Mouse (Mus musculus) CD8-positive naive resting alpha-beta T cell, adult 2 months (primary cell): Measurements from ENCODE around the gene Smim24.

ENCODE experiments used
- DNase-seq, 2 experiments: peaks; one replicate each; pipeline ENCODE4 v3.0.0; 2022; ENCODE audit warnings: low read depth in 2 of 2, low spot score in 2 of 2

Smim24 gene

DNA sequence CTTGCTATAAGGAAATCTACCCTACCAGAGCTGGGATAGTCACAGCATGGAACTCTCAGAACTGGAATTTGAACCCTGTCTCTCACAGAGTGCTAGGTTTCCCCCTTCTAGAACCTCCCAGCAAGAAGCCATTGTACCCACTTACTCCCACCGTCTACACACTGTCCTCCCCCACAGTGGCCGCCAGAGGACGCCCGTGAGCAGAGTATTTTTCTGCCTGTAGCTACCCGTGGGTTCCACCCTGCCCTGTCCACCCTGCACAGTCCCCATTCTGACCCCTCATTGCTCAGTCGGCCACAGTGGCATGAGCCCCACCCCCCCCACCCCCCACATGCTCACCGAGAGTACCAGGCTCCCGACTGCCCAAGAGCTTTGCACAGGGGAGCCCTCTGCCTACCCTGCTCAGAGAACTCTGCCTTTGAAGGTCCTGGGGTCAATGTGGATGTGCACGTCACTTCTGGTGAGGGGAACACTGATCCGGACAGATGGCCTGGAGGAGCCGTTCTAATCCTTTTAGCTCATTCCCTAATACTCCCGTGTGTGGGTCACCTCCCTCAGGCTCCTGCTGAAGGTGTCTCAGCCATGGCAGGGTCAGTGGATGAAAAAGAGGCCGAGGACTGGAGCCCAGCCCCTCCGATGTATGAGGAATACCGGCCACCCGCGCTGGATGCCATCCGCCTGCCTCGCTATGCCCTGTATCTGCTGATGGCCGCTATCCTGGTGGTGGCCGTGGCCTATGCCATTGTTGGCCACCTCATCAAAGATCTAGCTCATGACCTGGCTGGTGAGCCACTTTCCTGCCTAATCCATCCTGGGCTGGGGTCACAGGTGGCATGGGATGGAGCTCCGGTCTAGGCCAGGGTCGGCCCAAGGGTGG is 2.8 kb upstream of the Smim24 start:
- DNase-seq: peak; percentile 62 to 77

DNA sequence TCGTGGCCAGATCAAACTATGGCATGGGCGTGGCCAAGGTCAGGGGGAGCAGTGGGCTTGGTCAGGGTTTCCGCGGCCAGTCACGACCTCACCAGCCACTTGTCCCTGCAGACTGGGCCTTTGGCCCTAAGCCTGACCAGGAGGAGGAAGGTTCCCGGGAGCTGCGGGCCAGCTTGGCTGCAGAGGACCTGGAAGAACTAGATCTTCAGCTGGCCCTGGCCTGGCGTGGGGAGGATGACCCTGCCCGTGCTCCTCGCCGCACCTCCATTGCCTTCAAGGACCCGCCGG is 2.2 kb upstream of the Smim24 start:
- DNase-seq: no peak

DNA sequence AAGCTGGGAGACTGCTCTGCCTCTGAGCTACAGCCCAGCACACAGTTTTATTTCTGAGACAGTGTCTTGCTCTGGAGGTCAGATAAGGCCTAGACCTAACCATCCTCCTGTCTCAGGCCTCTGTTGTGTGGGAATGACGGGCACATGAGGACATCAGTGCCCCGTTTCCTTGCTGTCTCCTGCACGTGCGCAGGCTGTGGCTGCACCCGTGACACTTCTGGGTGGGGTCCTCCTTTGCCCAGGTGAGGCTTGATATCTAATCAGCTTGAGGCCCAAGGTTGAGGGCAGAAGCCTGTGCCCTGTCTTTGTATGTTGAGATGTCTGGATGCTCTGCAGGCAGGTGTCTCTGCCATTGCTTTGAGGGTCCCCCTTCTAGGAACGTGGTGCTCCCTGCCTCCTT is 581 bp upstream of the Smim24 start:
- DNase-seq: no peak

DNA sequence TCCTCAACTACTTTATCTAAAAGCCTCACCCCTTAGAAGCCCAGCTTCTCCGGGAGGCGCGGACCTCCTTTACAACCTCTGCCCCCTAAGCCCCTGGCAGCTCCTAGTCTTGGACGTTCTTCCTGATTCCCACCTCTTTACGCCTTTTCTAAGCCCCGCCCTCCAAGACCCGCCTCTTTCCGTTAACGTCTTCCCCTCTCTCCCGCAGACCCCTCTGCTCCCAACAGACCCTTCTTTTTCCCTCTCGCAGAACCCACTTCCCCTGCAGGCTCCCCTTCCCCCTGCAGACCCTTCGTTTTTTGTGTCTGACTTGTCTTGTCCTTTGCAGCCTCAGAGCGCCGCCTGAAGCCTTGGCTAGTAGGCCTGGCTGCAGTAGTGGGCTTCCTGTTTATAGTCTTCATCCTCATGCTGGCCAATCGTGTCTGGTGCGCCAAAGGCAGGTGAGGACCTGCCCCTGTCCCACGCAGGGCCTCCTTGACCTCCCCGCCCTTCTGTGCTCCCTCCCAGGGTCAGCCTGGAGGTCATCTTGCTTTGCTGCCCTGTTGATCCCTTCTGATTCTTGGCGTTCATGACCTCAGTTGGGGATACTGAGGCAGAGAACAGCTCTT is 709 bp downstream of the Smim24 start:
- no peak for DNase-seq

DNA sequence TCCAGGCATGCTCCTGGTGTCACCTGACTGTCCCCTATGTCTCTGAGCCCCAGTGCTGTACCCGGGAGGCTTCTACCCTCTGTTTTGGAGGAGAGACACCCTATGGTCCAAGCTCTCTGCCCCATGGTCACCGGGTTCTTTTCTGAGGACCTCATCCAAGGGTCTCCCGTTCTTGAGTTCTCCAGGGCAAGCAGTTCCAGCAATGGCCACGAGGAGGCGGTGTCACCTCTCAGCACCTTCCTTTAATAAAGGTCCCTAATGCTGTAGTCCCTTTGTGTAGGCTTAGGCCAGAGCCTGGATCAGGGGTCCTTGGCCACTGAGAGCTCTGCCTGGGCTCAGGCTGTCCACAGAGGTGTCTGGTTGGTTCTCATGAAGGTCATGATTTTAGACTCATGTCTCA is 2.3 kb downstream of the Smim24 start:
- DNase-seq: peak; percentile 64 to 74

DNA sequence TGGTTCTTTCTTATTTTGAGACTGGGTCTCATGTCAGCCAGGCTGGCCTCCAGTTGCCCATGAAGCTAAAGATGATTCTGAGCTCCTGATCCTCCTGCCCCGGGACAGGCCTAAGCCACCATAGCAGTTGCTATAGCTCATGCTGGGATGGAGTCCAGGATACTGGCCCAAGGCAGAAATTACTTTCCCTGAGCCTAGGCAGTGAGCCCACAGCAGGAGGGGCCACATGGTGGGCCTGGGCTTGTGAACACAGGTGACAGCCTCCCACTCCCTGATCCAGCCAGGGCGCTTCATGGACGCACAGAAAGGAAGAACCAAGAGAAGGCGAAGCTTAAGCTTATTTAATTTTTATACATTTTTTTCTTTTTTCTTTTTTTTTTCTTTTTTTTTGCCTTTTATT is 3.0 kb downstream of the Smim24 start:
- no peak for DNase-seq

DNA sequence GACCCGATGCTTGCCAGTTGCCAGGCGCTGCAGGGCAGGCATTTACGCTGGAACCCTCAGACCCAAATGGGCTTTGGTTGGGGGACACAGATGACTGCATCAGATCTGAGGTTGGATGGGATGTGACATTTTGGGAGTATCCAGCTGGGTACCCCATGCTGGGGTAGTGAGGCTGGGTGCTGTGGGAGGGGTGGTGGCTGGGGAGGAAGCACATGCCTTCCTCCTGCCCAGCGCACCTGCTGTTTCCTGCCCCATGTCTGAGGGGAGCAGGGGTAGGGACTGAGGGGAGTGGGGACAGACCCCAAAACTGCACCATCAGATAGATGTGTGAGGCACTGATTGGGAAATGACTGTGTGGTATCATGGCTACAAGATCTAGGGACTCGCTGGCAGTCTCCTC is 3.9 kb downstream of the Smim24 start:
- DNase-seq: no peak

DNA sequence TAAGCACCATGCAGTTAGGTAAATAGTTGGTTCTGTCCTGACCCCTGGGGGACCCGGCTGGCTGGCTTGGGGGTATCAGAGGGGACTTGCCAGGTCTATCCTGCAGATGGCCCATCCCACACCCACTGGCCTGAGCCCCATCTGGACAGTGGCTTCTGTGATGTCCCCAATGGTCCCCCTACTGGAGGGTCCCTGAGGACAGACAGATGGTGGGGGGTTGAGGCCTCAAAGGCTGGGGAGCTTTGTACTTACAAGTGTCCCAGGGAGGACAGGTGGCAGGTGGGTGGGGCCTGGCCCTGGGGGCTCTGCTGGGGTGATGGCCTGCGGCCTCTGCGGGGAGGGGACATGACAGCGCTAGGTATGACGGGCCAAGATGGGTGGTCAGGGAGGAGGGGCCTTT is 6.4 kb downstream of the Smim24 start:
- DNase-seq: no peak

DNA sequence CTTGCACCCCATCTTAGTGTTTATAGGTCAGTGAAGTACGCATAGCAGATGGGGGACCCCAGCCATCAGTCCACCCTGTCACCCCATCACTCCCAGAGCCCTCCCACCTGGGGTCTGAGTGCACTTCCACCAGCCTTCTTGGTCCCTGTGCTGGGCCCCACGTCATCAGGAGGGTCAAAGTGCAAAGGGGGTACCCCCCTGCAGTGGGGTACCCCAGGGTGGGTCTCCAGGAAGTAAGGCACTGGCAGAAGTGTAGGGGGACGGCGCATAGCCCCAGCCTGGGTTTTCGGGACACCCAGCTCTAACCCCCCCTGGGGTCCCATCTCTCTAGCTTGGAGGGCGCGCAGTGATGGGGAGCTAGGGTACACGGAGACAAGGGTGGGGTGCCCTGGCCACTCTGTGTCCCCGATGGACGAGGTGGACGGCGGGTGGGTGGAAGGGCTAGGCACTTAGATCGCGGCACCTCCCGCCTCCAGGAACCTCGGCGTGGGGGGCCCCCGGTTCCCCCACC is 7.0 kb downstream of the Smim24 start:
- DNase-seq: no peak

DNA sequence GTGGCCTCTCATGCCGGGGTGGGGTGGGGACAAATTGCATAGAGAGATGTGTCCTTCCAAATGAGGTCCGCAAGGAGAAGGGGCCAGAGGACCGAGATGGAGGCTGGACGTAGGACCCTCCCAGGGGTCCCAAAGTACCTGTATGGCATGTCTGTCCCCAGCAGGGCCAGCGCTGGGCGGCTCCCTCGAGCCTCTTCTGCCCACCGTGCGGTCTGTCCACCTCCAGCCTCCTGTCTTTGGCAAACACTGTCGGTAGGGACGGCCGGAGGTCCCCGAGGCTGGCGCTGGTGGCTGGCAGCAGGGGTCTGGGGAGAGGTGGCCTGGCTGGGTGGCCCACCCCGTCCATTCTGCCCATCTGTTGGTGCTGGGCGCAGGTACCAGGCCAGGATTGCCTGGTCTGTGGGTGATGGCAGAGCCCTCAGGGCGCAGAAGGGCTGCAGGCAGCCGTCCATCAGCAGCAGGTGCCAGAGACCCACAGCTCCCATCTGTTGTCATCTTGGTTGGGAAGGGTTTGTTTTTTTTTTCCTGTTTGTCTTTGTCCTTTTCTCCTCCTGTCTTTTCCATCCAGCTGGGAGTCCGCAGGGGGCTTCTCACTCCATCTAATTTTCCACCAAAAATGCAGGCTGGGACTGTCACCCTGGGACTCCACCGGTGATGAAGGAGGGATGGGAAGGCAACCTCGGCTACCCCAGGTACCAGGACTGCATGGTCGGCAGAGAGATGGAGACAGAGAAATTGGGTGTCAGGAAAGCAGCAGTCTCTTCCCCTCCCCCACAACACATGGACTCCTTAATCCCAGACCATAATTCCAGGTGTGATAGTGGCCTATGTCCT is 7.7 kb downstream of the Smim24 start:
- no peak for DNase-seq

DNA sequence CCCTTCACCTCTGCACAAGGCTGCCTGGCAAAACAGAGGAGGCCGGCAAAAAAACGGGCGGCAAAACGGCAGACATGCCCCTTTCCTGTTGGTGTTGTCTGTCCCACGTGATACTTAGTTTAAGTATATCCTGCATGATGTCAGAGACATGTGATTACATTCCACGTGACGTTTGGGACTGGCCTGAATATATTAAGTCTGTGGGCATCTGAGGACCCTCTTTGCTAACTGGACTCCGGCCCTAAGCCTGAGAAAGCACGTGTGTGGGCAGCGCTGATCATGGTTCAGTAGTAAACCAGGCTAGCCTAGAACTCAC is 8.3 kb downstream of the Smim24 start:
- DNase-seq: no peak

DNA sequence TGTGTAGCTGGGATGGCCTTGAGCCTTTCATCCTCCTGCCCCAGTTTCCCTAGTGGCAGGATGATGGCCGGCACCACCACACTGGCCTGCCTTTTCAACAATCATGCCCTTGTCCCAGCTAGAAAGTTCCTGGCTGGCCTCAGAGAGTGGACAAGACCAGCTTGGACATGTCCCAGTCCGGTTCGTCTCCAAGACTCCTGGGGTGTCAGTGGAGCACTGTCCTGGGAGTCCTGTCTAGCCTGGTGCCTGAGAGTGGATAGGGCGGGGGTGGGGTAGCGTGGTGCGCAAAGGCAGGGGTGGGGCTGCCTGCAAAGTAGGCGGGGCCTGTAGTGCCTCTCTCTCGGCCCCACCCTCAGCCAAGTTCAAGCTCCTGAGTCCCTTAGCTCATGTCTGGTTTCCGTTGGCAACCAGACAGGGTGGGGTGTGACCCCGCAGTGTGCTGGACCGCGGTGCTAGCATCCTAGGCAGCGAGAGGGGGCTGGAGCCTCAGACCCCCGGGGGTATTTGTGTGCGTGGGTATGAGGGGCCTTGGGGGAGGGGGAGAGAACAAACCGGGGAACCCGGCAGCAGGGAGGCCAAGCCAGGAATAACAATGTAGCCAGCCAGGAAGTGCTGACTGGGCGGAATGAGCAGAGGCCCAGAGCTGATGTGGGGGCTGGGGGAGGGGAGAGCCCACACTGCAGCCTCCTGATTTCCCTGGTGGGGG is 8.8 kb downstream of the Smim24 start:
- DNase-seq: no peak

DNA sequence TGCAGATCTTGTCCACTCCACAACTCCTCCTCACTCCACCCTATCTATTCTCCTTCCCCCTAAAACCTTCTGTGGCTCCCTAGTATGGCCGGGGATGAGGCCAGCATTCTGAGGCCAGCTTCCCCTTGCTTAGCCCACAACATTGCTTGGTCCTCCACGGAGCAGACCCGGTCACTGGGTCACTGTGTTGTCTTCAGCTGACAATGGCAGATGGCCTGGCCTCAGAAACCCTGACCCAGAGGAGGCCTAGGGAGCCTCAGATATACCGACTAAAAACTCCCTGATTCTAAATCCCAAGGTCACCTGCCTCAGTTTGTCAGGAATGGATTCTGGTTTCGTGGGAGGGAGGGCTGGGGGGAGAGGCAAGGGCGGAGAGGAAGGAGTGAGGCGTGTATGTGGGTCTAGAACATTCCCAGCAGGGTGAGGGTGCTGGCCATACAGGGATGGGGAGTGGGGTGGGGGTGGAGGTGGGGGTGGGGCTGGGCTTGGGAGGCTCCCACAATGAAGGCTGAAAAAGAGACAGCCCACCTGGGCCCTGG is 9.4 kb downstream of the Smim24 start:
- no peak for DNase-seq

DNA sequence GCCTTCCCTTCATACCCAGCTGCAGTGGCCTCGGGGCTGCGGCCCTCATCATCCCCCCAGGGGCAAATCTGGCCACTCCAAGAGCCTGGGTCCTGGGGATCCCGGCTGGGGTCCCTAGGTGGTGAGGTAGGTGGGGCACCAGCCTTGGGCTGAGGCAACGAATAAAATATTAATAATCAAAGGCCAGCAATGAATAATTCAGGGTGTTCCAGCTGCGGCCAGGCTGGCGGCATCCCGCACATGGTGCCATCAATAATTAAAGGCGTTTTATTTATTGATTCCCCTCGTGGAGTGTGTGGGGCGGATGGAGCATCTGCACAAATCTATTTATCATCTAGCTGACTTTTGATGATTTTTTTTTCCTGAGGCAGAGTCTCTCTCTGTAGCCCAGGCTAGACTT is 10.7 kb downstream of the Smim24 start:
- DNase-seq: no peak

DNA sequence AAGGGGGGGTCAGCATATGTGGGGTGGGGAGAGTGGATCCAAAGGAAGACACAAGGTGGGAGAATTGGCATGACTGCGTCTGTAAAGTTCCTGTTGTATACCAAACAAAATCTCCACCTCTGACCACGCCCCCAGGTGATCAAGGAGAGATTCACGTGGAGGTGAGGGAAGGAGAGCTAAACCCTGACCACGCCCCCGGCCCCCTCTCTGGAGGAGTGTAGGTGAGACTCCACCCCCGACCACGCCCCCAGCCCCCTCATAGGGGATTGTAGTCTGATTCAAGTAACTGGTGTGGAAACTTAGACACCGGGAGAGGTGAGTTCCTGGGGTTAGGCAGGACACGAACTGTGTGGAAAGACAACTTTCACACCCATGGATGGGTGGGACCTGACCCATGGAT is 11.2 kb downstream of the Smim24 start:
- DNase-seq: no peak

DNA sequence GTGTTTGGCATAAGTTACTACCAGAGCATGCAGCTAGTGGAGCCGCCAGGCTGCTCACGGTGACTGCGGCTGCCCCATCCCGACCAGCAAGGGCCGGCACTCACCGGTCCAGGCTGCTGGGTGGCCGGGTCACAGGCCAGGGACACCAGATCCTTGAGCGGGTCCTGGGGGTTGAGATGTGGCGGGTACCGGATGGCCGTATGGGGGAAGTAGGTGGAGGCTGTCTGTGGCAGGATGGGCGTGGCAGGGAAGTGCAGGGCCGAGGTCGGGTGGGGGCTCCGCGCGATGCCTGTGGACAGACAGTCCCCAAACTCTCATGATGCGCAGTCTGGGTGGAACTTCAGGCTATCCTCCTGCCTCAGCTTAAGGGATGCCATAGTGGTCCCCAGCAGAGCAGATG is 11.9 kb downstream of the Smim24 start:
- no peak for DNase-seq

DNA sequence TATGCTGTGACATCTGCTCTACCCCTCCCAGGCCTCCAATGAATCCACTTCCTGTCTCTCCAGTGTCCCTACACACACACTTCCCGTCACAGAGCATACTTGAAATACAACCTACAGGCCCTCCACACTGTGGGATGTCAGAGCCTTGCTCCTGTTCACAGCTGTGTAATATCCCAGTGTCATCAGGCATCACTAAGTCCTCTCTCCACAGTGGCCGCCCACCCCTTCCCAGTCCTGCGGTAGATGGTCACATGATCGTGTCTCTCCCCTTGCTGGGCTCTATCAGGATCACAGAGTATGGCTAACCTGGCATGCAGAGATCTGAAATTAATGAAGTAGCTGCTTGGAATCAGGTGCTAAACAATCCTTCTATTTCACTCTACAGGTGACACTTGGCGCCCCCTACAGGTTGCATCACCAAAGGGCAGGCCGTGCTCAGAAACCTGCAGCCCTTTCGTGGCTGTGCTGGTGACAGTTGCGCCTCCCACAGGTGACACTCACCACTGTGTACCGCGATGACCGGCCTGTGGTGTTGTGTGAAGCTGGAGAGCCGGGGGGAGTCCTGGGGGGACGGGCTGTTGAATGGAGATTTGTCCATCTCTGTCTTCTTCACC is 12.8 kb downstream of the Smim24 start:
- peak; percentile 55 to 77 for DNase-seq

DNA sequence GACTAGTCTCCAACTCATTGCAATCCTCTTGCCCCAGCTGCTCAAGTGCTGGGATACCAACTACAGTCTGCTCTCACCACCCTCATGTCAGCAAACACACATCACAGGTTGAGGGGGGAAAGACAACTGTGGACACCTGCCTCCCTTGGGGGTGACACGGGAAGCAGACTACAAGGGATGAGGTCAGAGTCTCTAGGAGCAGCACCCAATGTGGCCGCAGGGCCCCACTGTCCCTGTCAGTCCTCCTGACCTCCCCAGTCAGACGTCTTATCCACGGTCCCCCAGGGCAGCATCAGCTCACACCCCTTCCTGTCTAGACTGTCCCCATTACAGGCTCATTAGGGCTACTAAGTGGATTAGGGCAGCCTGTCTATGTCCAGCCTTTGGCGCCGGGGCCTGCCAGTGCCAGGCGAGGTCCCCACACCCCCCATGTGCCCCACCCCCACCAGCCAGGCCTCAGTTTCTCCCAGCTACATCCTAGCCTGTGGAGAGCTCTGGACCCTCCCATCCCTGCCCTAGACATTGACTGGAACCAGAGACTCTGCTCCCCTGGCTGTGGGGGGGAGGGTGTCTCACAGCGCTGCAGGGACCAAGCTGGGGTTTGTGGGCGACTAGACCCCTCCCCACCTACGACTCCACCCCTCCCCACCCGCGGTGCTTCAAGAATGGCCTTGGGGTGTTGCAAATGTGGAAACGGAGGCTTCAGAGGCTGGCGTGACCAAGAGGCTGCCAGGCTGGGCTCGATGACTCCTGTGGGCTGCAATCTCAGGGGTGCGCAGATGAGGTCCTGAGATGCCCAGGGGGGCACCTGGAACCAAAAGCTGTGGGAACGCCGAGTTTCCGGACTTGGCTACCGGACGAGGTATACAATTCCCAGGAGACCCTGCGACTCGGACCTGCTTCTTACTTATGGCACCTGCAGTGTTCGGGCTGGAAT is 13.9 kb downstream of the Smim24 start:
- no peak for DNase-seq

DNA sequence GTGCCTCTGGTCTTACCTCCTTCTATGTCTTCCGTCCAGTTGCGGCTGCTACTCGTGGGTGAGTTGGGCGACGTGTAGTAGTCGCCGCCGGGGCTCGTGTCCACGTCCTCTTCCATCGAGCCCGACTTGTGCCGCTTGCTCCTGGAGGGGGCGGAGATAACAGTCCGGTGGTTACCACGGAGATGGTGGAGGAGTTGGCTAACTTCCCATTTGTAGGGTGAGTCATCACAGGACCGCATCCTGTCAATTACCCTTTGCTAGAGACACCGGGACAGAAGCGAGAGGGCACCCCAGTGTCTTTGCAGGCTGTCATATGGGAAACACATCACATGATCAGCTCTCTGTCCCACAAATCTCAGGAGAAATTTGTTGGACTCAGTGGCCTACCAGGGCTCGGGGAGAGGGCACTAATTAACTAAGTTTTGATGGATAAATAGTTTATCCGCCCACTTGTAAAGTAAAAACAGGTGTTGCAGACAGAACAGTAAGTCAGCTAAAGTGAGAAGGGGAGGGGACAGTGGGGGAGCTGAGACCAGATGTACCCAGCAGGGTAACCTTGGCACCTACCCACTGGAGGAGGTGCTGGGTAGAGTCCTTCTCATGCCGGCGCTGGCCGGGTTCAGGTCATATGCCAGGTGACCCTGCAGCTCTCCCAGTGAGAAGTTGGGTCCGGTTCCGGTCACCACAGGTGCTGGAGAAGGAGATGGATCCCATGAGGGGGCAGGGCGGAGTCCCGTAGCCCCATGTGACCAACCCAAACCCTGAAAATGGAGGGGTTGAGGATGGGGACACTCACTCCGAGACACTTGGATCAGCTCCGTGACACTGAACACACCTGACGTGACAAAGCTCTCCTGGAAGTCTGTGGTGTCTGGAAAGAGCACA is 14.9 kb downstream of the Smim24 start:
- peak in 1 of 2 experiments; percentile 44 for DNase-seq
